Mouse (Mus musculus): ENCODE data around the gene Tank.

GRCm38 (mm10) chr2:61655046-61655381 is 76.6 kb downstream of the Tank start:
- TF ChIP-seq POLR2AphosphoS2 (IDR thresholded peaks at IDR 0.05; ENCODE audit: insufficient read length, low read depth), result no peak
- no peak for TF ChIP-seq CEBPB (IDR thresholded peaks at IDR 0.05; ENCODE audit: insufficient read depth, poor library complexity, severe bottlenecking)
- TF ChIP-seq POLR2A (IDR thresholded peaks at IDR 0.05; ENCODE audit: insufficient read length, low read depth), result no peak
- TF ChIP-seq TCF12 (IDR thresholded peaks at IDR 0.05; ENCODE audit: insufficient read depth, poor library complexity, severe bottlenecking), result no peak
- TF ChIP-seq MYOG (IDR thresholded peaks at IDR 0.05; ENCODE audit: control insufficient read depth in 1 of 3, insufficient read depth in 1 of 3, insufficient read length in 2 of 3, low read depth in 2 of 3), result no peak
- TF ChIP-seq REST (IDR thresholded peaks at IDR 0.05; ENCODE audit: insufficient read depth, insufficient read length), result no peak
- TF ChIP-seq E2F4 (IDR thresholded peaks at IDR 0.05; ENCODE audit: insufficient read depth), result no peak
- TF ChIP-seq MYOD1 (IDR thresholded peaks at IDR 0.05; ENCODE audit: control insufficient read depth in 1 of 3, insufficient read length in 2 of 3, low read depth in 2 of 3), result no peak
